Mouse (Mus musculus) midbrain, postnatal 0 days (tissue): ENCODE measurements around the gene Rhno1. TPM values are rescaled to one million over a fixed set of nuclear protein-coding genes. Genes with fewer than 3 reads are reported as not detected.

Source experiments
- ATAC-seq: fragments of 200-750 bp; cut with Nextera tagmentation; 2 replicates; pipeline ENCODE4 v1.8.0; 2017; ENCODE audit warnings: moderate number of reproducible peaks, mild to moderate bottlenecking, moderate TSS enrichment, moderate library complexity; ENCODE audit not compliant: low FRiP score
- DNase-seq: peaks from one replicate; pipeline ENCODE4 v3.0.0-alpha.2; 2015; ENCODE audit warnings: low spot score
- H3K27ac ChIP-seq: fragments of 300-500 bp; sonication (generic); 2 replicates; pipeline ENCODE4 v1.5.1; 2014; ENCODE audit warnings: low read depth, mild to moderate bottlenecking, low read length, mixed read lengths
- H3K27me3 ChIP-seq: fragments of 300-500 bp; sonication (generic); 2 replicates; pipeline ENCODE4 v1.6.1; 2014; ENCODE audit warnings: low read length, control low read depth, mixed read lengths; ENCODE audit not compliant: insufficient read depth
- H3K36me3 ChIP-seq: fragments of 300-500 bp; sonication (generic); 2 replicates; pipeline ENCODE4 v1.6.1; 2014; ENCODE audit warnings: low read length, control low read depth, mixed read lengths; ENCODE audit not compliant: insufficient read depth
- H3K4me1 ChIP-seq: fragments of 300-500 bp; sonication (generic); 2 replicates; pipeline ENCODE4 v1.6.1; 2014; ENCODE audit warnings: mild to moderate bottlenecking, control low read depth, antibody characterized with exemption, low read length, mixed read lengths; ENCODE audit not compliant: insufficient read depth
- H3K4me2 ChIP-seq: fragments of 300-500 bp; sonication (generic); 2 replicates; pipeline ENCODE4 v1.6.1; 2014; ENCODE audit warnings: low read depth, mild to moderate bottlenecking, low read length, mixed read lengths; ENCODE audit not compliant: poor library complexity, severe bottlenecking
- H3K4me3 ChIP-seq: fragments of 300-500 bp; sonication (generic); 2 replicates; pipeline ENCODE4 v1.5.1; 2014; ENCODE audit warnings: low read depth, mild to moderate bottlenecking, low read length, moderate library complexity
- H3K9ac ChIP-seq: fragments of 300-500 bp; sonication (generic); replicated peaks from 2 replicates; pipeline ENCODE4 v1.6.1; 2014; ENCODE audit warnings: mild to moderate bottlenecking, low read length, moderate library complexity, mixed read lengths; ENCODE audit not compliant: poor library complexity, severe bottlenecking
- H3K9me3 ChIP-seq: fragments of 300-500 bp; sonication (generic); 2 replicates; pipeline ENCODE4 v1.6.1; 2016; ENCODE audit warnings: low read length, control low read depth
- CTCF ChIP-seq: IDR thresholded peaks from 2 replicates; pipeline ENCODE4 v1.5.1; 2016; ENCODE audit warnings: antibody characterized with exemption, mild to moderate bottlenecking
- WGBS: fragments of 180-500 bp; shearing (Covaris S2); extraction: QIAGEN DNeasy Blood & Tissue Kit; methylation state at CpG from one replicate; pipeline ENCODE4 v1.1.7; 2014; 5-methylcytosine and 5-hydroxymethylcytosine counted together
- polyA plus RNA-seq: library from polyadenylated mRNA; unstranded; fragments of >200 nt; fragmentation: Nextera tagmentation; extraction: Ambion mirVana; gene quantifications from 2 replicates; pipeline ENCODE4 v1.2.1, GENCODE M21; 2015
- total RNA-seq: library from RNA; depleted of rRNA; stranded (reverse); fragments of >200 nt; gene quantifications from 2 replicates; pipeline ENCODE4 v1.2.3, GENCODE M21; 2014; rRNA removed

Gene Rhno1
- total and polyA plus RNA-seq, 2 experiments from 2014 or later: 21.8 to 51.2 TPM

GRCm38 (mm10) chr6:128314796-128315195, 47.9 kb downstream of the Rhno1 start:
- no peak for ATAC-seq
- WGBS: 90% methylated on average over 6 of the region's 6 CpGs
- H3K4me1 ChIP-seq: no peaks in the 10 kb centered on the region

DNA sequence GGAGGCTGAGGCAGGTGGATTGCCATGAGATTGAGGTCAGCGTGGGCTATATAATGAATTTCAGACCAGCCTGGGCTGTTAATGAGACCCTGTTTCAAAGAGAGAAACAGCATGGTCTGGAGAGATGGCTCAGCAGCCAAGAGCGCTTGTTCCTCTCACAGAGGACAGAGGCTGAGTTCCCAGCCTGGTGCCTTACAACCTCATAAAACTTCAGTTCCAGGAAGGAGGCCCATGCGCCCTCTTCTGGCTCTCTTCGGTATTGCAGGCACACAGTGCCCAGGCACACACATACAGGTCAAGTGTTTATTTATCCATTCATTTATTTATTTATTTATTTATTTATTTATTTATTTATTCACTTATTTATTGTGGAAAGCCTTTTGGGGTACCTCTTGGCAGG, 54.4 kb downstream of the Rhno1 start:
- DNase-seq (peak; percentile 58), ATAC-seq (peak; percentile 63; the same call in 1 of the 2 replicates)
- Histone ChIP-seq H3K9me3 (no peaks in the 10 kb centered on the region), H3K27ac (no peak overlapping the region), H3K36me3 (no peaks in the 10 kb centered on the region), H3K27me3 (no peaks in the 10 kb centered on the region), H3K4me3 (no peak overlapping the region), H3K9ac (no peak overlapping the region), H3K4me2 (no peak overlapping the region), H3K4me1 (no peaks in the 10 kb centered on the region)
- peak; percentile 75 for TF ChIP-seq CTCF
- 37% methylated on average over 4 of the region's 4 CpGs for WGBS

More at GRCm38 (mm10) chr6:128314796-128315195, 47.9 kb downstream of the Rhno1 start:
- no peaks in the 10 kb centered on the region for H3K9me3 ChIP-seq
- TF ChIP-seq CTCF: no peak
- H3K27me3 ChIP-seq: no peaks in the 10 kb centered on the region
- H3K9ac ChIP-seq: no peak overlapping the region
- H3K4me3 ChIP-seq: no peak overlapping the region
- no peak for DNase-seq
- H3K27ac ChIP-seq: no peak overlapping the region
- no peak overlapping the region for H3K4me2 ChIP-seq
- no peaks in the 10 kb centered on the region for H3K36me3 ChIP-seq

Other genes starting within 250 kb of the Rhno1 start
- gene Tspan9, start 219.3 kb downstream of the Rhno1 start, total RNA-seq: 143 and 160 TPM in 2 replicates
- gene Tspan9, start 219.3 kb downstream of the Rhno1 start, polyA plus RNA-seq: 50.9 and 58.8 TPM in 2 replicates
- 0.42 and 0.82 TPM in 2 replicates for gene Tead4, start 62.1 kb downstream of the Rhno1 start, total RNA-seq
- gene Tead4, start 62.1 kb downstream of the Rhno1 start, polyA plus RNA-seq: 0.17 and 0.27 TPM in 2 replicates
- 14.1 and 14.3 TPM in 2 replicates for gene Tulp3, start 7.1 kb downstream of the Rhno1 start, total RNA-seq
- gene Tulp3, start 7.1 kb downstream of the Rhno1 start, polyA plus RNA-seq: 11.7 and 14.7 TPM in 2 replicates
- gene Foxm1, start 56 bp upstream of the Rhno1 start, total RNA-seq: 4.8 and 8.5 TPM in 2 replicates
- 2.5 and 2.9 TPM in 2 replicates for gene Foxm1, start 56 bp upstream of the Rhno1 start, polyA plus RNA-seq
- gene Tex52, start 12.5 kb upstream of the Rhno1 start, total RNA-seq: 1.0 and 2.0 TPM in 2 replicates
- gene Tex52, start 12.5 kb upstream of the Rhno1 start, polyA plus RNA-seq: 0.29 and 0.39 TPM in 2 replicates
- gene Gm44596, start 12.6 kb upstream of the Rhno1 start, total RNA-seq: not detected in 2 replicates
- not detected in 2 replicates for gene Gm44596, start 12.6 kb upstream of the Rhno1 start, polyA plus RNA-seq
- gene Nrip2, start 36.4 kb upstream of the Rhno1 start, total RNA-seq: 11.6 and 12.6 TPM in 2 replicates
- gene Nrip2, start 36.4 kb upstream of the Rhno1 start, polyA plus RNA-seq: 13.0 and 14.5 TPM in 2 replicates
- gene Itfg2, start 62.0 kb upstream of the Rhno1 start, total RNA-seq: 37.3 and 40.2 TPM in 2 replicates
- 37.4 and 41.5 TPM in 2 replicates for gene Itfg2, start 62.0 kb upstream of the Rhno1 start, polyA plus RNA-seq
- gene Fkbp4, start 75.8 kb upstream of the Rhno1 start, total RNA-seq: 164 and 180 TPM in 2 replicates
- 245 and 253 TPM in 2 replicates for gene Fkbp4, start 75.8 kb upstream of the Rhno1 start, polyA plus RNA-seq
- gene Pzp, start 163.8 kb upstream of the Rhno1 start, total RNA-seq: not detected in 2 replicates
- 0.16 TPM in 1 of 2 replicates, not detected in the other for gene Pzp, start 163.8 kb upstream of the Rhno1 start, polyA plus RNA-seq
- gene A2ml1, start 218.7 kb upstream of the Rhno1 start, total RNA-seq: 0.16 and 0.28 TPM in 2 replicates
- gene A2ml1, start 218.7 kb upstream of the Rhno1 start, polyA plus RNA-seq: 7.4 and 7.9 TPM in 2 replicates